Mouse (Mus musculus): ENCODE results near the gene S1pr3. TPM values are rescaled to one million over a fixed set of nuclear protein-coding genes. Genes with fewer than 3 reads are reported as not detected.

S1pr3 gene
- polyA plus RNA-seq, 1 experiment from 2014 or later = 15.5 TPM

DNA sequence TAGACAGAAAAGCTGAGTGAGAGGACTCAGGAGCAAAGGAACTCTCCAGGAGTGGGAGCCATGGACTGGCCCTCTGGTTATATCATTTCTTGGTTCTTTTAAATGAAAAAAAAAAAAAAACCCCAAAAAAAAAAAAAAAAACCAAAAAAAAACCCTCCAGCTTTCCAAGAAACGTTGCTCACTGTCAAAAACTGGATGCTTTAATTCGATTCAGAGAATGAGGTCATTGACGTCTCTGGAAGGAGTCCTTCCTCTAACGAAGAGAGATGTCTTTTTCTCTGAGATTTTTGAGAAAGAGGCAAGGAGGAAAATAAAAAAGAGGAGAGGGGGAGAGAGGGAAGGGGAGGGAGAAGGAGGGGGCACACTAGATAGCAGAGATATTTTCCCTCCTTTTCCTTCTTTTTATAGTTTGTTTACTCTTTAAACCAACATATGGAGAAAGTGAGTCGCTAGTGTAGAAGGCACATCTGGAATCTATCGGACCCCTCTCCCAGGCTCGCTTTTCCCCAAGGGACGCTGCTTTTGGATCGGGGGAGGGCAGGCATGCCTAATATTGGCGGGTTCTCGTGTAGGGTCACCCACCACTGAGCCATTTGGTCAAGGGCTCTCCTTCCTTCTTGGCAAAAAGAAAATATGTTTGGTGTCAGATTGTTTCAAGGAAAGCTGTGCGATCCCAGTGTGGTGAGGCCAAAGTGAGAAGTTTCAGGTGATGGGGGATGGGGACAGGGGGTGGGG, 3.4 kb downstream of the S1pr3 start:
- Histone ChIP-seq H3K27me3 (replicated peaks; ENCODE audit: control insufficient read depth, insufficient read depth, low read length) (peaks cover 17% of the 10 kb centered on the region), H3K9me3 (ENCODE audit: control insufficient read depth, low read length) (peaks cover 3% of the 10 kb centered on the region; the same call in 1 of the 2 replicates), H3K4me1 (replicated peaks; ENCODE audit: control insufficient read depth, insufficient read depth, low read length) (no peaks in the 10 kb centered on the region), H3K9ac (ENCODE audit: low read depth, low read length) (no peak overlapping the region), H3K4me3 (ENCODE audit: low read depth, low read length) (no peak overlapping the region), H3K36me3 (ENCODE audit: control insufficient read depth, insufficient read depth, low read length) (no peaks in the 10 kb centered on the region), H3K4me2 (peak overlapping the region; percentile 45), H3K27ac (ENCODE audit: low read depth, low read length) (no peak overlapping the region)
- DNase-seq (ENCODE audit: low spot score) = no peak
- 43% methylated on average over 12 of the region's 12 CpGs for WGBS
- ATAC-seq (replicated peaks; ENCODE audit: low FRiP score) = no peak

DNA sequence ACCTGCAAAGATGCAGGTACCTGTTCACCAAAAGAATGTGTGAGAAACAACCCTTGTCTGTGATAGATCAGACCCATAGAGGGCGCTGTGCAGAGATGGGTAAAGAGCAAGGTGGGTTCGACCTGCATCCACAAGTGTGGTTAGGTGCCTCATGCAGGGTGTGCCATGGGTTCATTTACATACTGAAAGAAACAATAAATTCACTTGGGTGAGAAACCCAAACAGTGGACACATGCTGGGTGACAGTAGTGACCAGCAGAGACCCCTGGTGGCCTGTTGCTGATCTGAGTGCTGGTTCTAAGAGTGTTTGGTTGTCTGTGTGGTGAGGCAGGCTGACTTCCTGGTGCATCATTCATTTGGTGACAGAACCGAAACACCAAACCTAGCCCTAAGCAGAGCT, 5.0 kb downstream of the S1pr3 start:
- no peak for DNase-seq (ENCODE audit: low spot score)
- 51% methylated on average over 3 of the region's 3 CpGs for WGBS
- H3K9ac ChIP-seq (ENCODE audit: low read depth, low read length) = no peak overlapping the region
- H3K27me3 ChIP-seq (replicated peaks; ENCODE audit: control insufficient read depth, insufficient read depth, low read length) = peaks cover 7% of the 10 kb centered on the region
- no peaks in the 10 kb centered on the region for H3K36me3 ChIP-seq (ENCODE audit: control insufficient read depth, insufficient read depth, low read length)
- peaks cover 3% of the 10 kb centered on the region; the same call in 1 of the 2 replicates for H3K9me3 ChIP-seq (ENCODE audit: control insufficient read depth, low read length)
- no peak for ATAC-seq (replicated peaks; ENCODE audit: low FRiP score)
- H3K4me3 ChIP-seq (ENCODE audit: low read depth, low read length) = no peak overlapping the region
- no peak overlapping the region for H3K27ac ChIP-seq (ENCODE audit: low read depth, low read length)
- H3K4me2 ChIP-seq = no peak overlapping the region
- H3K4me1 ChIP-seq (replicated peaks; ENCODE audit: control insufficient read depth, insufficient read depth, low read length) = peaks cover 3% of the 10 kb centered on the region; the same call in 1 of the 2 replicates

DNA sequence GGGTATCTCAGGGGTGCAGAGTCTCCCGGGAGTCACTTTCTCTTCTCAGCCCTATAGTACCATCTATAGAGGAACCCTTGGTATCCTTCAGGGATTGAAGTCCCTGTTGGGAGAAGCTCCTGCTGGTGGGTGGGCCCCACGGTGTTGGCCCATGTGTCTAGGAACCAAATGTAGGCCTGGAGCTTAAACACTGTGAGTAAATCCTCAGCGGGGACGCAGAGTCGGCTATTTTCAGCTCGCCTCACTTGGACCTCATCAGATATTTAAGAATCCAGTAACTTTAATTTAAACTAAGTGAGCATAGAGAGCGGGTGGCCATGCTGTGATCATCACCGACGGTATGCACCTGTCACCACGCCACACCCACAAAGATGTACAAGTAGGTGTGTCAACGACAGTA, 8.3 kb downstream of the S1pr3 start:
- no peak for ATAC-seq (replicated peaks; ENCODE audit: low FRiP score)
- WGBS = 90% methylated on average over 11 of the region's 11 CpGs
- H3K4me3 ChIP-seq (ENCODE audit: low read depth, low read length) = no peak overlapping the region

DNA sequence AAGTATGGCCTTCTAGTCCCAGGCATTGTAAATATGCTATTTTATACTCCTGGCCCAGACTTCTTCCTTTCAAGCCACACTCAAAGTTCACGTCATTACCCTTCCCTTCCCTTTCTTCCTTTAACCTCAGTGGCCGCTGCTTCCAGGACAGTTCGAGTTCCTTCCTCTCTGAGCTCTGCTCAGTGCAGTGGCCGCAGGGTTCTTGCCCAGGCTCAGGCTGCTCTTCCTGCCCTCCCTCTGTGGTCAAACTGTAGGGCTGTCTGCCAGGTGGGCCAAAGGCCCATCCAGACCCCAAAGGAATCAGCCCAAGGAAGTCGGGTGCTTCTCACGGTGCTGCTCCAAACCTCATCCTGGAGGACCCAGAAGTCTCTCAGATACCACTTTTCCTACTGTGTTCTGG, 9.4 kb downstream of the S1pr3 start:
- H3K4me2 ChIP-seq = no peak overlapping the region
- WGBS = 43% methylated on average over 6 of the region's 6 CpGs
- no peak for ATAC-seq (replicated peaks; ENCODE audit: low FRiP score)

More for the DNA sequence above, 8.3 kb downstream of the S1pr3 start:
- Histone ChIP-seq H3K9ac (ENCODE audit: low read depth, low read length) (no peak overlapping the region), H3K36me3 (ENCODE audit: control insufficient read depth, insufficient read depth, low read length) (no peaks in the 10 kb centered on the region), H3K27ac (ENCODE audit: low read depth, low read length) (no peak overlapping the region), H3K27me3 (replicated peaks; ENCODE audit: control insufficient read depth, insufficient read depth, low read length) (no peaks in the 10 kb centered on the region), H3K9me3 (ENCODE audit: control insufficient read depth, low read length) (peaks cover 3% of the 10 kb centered on the region; the same call in 1 of the 2 replicates), H3K4me1 (replicated peaks; ENCODE audit: control insufficient read depth, insufficient read depth, low read length) (peaks cover 3% of the 10 kb centered on the region; the same call in 1 of the 2 replicates), H3K4me2 (no peak overlapping the region)
- DNase-seq (ENCODE audit: low spot score) = no peak

DNA sequence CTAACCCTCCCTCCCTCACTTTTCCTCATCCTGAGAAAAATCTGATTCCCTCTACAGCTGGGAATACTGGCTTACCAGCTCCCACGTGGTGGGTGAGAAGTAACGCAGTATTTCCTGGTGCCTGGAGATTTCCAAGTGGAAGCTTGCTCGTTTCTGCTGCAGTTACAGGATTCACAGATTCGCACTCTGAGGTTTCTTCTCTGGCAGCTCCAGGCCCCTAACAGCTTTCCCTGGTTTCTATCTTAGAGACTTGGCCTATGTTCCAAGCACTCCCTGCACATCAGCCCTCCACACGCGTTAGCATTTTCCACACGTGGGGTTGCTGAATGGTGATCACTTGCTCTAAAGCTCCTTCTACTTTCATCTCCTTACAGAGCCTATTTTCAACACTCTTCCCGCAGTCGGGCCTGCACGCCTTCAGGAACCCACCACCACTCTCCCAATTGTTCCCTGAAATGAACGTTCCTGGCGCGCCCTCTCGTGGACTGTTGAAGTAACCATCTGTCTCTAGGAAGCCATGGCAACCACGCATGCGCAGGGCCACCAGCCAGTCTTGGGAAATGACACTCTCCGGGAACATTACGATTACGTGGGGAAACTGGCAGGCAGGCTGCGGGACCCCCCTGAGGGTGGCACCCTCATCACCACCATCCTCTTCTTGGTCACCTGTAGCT, 10.0 kb downstream of the S1pr3 start:
- peak overlapping the region; percentile 37; the same call in 1 of the 2 replicates for H3K9ac ChIP-seq (ENCODE audit: low read depth, low read length)
- H3K4me3 ChIP-seq (ENCODE audit: low read depth, low read length) = no peak overlapping the region
- H3K36me3 ChIP-seq (ENCODE audit: control insufficient read depth, insufficient read depth, low read length) = no peaks in the 10 kb centered on the region
- H3K9me3 ChIP-seq (ENCODE audit: control insufficient read depth, low read length) = peaks cover 3% of the 10 kb centered on the region; the same call in 1 of the 2 replicates
- peak; percentile 53; the same call in 1 of the 2 replicates for ATAC-seq (replicated peaks; ENCODE audit: low FRiP score)
- no peak overlapping the region for H3K27ac ChIP-seq (ENCODE audit: low read depth, low read length)
- peak; percentile 90 for DNase-seq (ENCODE audit: low spot score)
- no peaks in the 10 kb centered on the region for H3K27me3 ChIP-seq (replicated peaks; ENCODE audit: control insufficient read depth, insufficient read depth, low read length)
- 8% methylated on average over 20 of the region's 20 CpGs for WGBS
- peak overlapping the region; percentile 39 for H3K4me2 ChIP-seq
- H3K4me1 ChIP-seq (replicated peaks; ENCODE audit: control insufficient read depth, insufficient read depth, low read length) = peaks cover 3% of the 10 kb centered on the region; the same call in 1 of the 2 replicates

More for the DNA sequence above, 9.4 kb downstream of the S1pr3 start:
- Histone ChIP-seq H3K27me3 (replicated peaks; ENCODE audit: control insufficient read depth, insufficient read depth, low read length) (no peaks in the 10 kb centered on the region), H3K9me3 (ENCODE audit: control insufficient read depth, low read length) (peaks cover 3% of the 10 kb centered on the region; the same call in 1 of the 2 replicates), H3K9ac (ENCODE audit: low read depth, low read length) (no peak overlapping the region), H3K4me3 (ENCODE audit: low read depth, low read length) (no peak overlapping the region), H3K27ac (ENCODE audit: low read depth, low read length) (no peak overlapping the region), H3K4me1 (replicated peaks; ENCODE audit: control insufficient read depth, insufficient read depth, low read length) (peaks cover 3% of the 10 kb centered on the region; the same call in 1 of the 2 replicates), H3K36me3 (ENCODE audit: control insufficient read depth, insufficient read depth, low read length) (no peaks in the 10 kb centered on the region)
- DNase-seq (ENCODE audit: low spot score) = no peak

DNA sequence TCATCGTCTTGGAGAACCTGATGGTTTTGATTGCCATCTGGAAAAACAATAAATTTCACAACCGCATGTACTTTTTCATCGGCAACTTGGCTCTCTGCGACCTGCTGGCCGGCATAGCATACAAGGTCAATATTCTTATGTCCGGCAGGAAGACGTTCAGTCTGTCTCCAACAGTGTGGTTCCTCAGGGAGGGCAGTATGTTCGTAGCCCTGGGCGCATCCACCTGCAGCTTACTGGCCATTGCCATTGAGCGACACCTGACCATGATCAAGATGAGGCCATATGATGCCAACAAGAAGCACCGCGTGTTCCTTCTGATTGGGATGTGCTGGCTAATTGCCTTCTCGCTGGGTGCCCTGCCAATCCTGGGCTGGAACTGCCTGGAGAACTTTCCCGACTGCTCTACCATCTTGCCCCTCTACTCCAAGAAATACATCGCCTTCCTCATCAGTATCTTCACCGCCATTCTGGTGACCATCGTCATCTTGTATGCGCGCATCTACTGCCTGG, 10.6 kb downstream of the S1pr3 start:
- no peaks in the 10 kb centered on the region for H3K36me3 ChIP-seq (ENCODE audit: control insufficient read depth, insufficient read depth, low read length)
- DNase-seq (ENCODE audit: low spot score) (no peak), ATAC-seq (replicated peaks; ENCODE audit: low FRiP score) (no peak)
- no peak overlapping the region for H3K27ac ChIP-seq (ENCODE audit: low read depth, low read length)
- H3K9ac ChIP-seq (ENCODE audit: low read depth, low read length) = no peak overlapping the region
- H3K27me3 ChIP-seq (replicated peaks; ENCODE audit: control insufficient read depth, insufficient read depth, low read length) = no peaks in the 10 kb centered on the region
- peaks cover 3% of the 10 kb centered on the region; the same call in 1 of the 2 replicates for H3K9me3 ChIP-seq (ENCODE audit: control insufficient read depth, low read length)
- H3K4me1 ChIP-seq (replicated peaks; ENCODE audit: control insufficient read depth, insufficient read depth, low read length) = peaks cover 3% of the 10 kb centered on the region; the same call in 1 of the 2 replicates
- no peak overlapping the region for H3K4me3 ChIP-seq (ENCODE audit: low read depth, low read length)
- 72% methylated on average over 19 of the region's 19 CpGs for WGBS
- H3K4me2 ChIP-seq = peak overlapping the region; percentile 39; the same call in 1 of the 2 replicates

DNA sequence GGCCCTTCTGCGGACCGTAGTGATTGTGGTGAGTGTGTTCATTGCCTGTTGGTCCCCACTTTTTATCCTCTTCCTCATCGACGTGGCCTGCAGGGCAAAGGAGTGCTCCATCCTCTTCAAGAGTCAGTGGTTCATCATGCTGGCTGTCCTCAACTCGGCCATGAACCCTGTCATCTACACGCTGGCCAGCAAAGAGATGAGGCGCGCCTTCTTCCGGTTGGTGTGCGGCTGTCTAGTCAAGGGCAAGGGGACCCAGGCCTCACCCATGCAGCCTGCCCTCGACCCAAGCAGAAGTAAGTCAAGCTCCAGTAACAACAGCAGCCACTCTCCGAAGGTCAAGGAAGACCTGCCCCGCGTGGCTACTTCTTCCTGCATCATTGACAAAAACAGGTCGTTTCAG, 11.1 kb downstream of the S1pr3 start:
- no peaks in the 10 kb centered on the region for H3K36me3 ChIP-seq (ENCODE audit: control insufficient read depth, insufficient read depth, low read length)
- no peak overlapping the region for H3K4me3 ChIP-seq (ENCODE audit: low read depth, low read length)
- peaks cover 3% of the 10 kb centered on the region; the same call in 1 of the 2 replicates for H3K9me3 ChIP-seq (ENCODE audit: control insufficient read depth, low read length)
- H3K27me3 ChIP-seq (replicated peaks; ENCODE audit: control insufficient read depth, insufficient read depth, low read length) = no peaks in the 10 kb centered on the region
- ATAC-seq (replicated peaks; ENCODE audit: low FRiP score) = no peak
- peaks cover 3% of the 10 kb centered on the region; the same call in 1 of the 2 replicates for H3K4me1 ChIP-seq (replicated peaks; ENCODE audit: control insufficient read depth, insufficient read depth, low read length)
- H3K27ac ChIP-seq (ENCODE audit: low read depth, low read length) = no peak overlapping the region
- H3K9ac ChIP-seq (ENCODE audit: low read depth, low read length) = no peak overlapping the region
- H3K4me2 ChIP-seq = no peak overlapping the region
- WGBS = 84% methylated on average over 15 of the region's 15 CpGs
- no peak for DNase-seq (ENCODE audit: low spot score)

DNA sequence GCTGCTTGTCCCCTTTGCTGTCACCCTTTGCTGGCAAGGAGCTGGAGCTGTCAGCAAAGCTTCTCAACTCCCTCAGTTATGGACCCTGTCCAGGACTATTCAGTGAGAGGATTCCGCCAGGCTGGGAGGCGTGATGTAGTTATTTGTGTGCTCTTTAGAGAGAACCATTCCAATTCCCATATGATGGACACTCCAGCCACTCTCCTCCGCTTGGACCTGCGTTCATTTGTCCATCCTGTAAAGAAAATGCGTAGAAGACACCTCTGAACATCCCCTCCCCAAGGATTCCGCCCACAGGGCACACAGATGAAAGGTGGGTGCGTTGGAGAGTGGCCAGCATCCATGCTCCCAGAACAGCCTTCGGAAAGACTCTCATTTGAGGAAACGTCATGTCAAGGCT, 12.4 kb downstream of the S1pr3 start:
- no peak overlapping the region for H3K27ac ChIP-seq (ENCODE audit: low read depth, low read length)
- H3K27me3 ChIP-seq (replicated peaks; ENCODE audit: control insufficient read depth, insufficient read depth, low read length) = no peaks in the 10 kb centered on the region
- 86% methylated on average over 9 of the region's 9 CpGs for WGBS
- H3K4me2 ChIP-seq = no peak overlapping the region
- H3K36me3 ChIP-seq (ENCODE audit: control insufficient read depth, insufficient read depth, low read length) = no peaks in the 10 kb centered on the region
- H3K9ac ChIP-seq (ENCODE audit: low read depth, low read length) = no peak overlapping the region
- DNase-seq (ENCODE audit: low spot score) = no peak
- H3K9me3 ChIP-seq (ENCODE audit: control insufficient read depth, low read length) = no peaks in the 10 kb centered on the region
- no peak for ATAC-seq (replicated peaks; ENCODE audit: low FRiP score)
- H3K4me3 ChIP-seq (ENCODE audit: low read depth, low read length) = no peak overlapping the region
- peaks cover 3% of the 10 kb centered on the region; the same call in 1 of the 2 replicates for H3K4me1 ChIP-seq (replicated peaks; ENCODE audit: control insufficient read depth, insufficient read depth, low read length)
